Mouse (Mus musculus) testis, adult 10 weeks (tissue): Measurements from ENCODE around the gene Efcab3. TPM values are rescaled to one million over a fixed set of nuclear protein-coding genes. Genes with fewer than 3 reads are reported as not detected.

Experiments used
- polyA plus RNA-seq: library from polyadenylated mRNA; stranded (reverse); fragments of 350-450 nt; fragmentation: Illumina TruSeq; extraction: RNeasy Lipid Tissue Mini Kit (QIAGEN cat#74804); gene quantifications from one replicate; pipeline ENCODE4 v1.2.3, GENCODE M21; 2014; ENCODE audit warnings: low read depth, low replicate concordance

Gene Efcab3
- 494 TPM for polyA plus RNA-seq

GRCm38 (mm10) chr11:105063292-105063691, at the start of gene Efcab3:
Efcab3 (plus strand) TSS chr11:105063592.

GRCm38 (mm10) chr11:105125735-105126519, 62.5 kb downstream of the Efcab3 start, which contains the start of gene Mettl2:
Mettl2 (plus strand) TSS chr11:105126425.

GRCm38 (mm10) chr11:105146593-105146992, 83.2 kb downstream of the Efcab3 start, which contains the start of gene Gm10842:
Gm10842 (plus strand) TSS chr11:105146893.

Other genes with a start within 250 kb of the Efcab3 start
- gene Mettl2, start 62.8 kb downstream of the Efcab3 start, polyA plus RNA-seq, result 18.0 TPM
- not detected for gene Gm10842, start 83.3 kb downstream of the Efcab3 start, polyA plus RNA-seq
- 362 TPM for gene Tlk2, start 115.2 kb downstream of the Efcab3 start, polyA plus RNA-seq
- gene Mrc2, start 229.1 kb downstream of the Efcab3 start, polyA plus RNA-seq, result 0.06 TPM